In the genomic region with DNA sequence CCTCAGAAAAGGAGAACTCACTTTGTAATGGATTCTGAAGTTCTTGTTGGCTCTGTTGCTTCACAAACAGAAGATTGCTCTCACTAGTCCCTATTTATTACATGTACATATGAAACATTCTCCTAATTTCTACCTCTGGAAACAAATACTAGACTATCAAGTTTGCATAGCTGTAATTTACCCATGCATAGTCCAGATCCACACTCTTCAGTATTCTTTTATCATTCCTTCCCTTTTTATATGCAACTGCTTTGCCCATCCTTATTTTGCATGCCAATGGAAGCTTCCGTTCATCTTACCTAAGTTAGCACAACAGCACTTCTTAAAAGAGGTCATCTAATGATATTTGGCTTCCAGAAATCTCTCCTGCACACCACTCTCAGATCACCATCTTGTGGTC, we compare ENCODE assay signal across 28 mouse cellular contexts. TPM values are rescaled to one million over a fixed set of nuclear protein-coding genes. Genes with fewer than 3 reads are reported as not detected.
"Had no signal": no experiment of that assay in that cellular context is flagged by ENCODE, and none has a peak within 500 bp of the region (broad histone marks: within the 10 kb centered on the region; RNA-seq: fewer than 3 reads in every experiment).

No protein-coding gene starts in this region.

- H3K4me3 ChIP-seq: embryonic facial prominence, embryonic 10.5 days; embryonic facial prominence, embryonic 12.5 days; embryonic facial prominence, embryonic 13.5 days; embryonic facial prominence, embryonic 15.5 days; erythroblast, embryonic 14.5 days; forebrain, embryonic 10.5 days; forebrain, embryonic 12.5 days; forebrain, embryonic 13.5 days; forebrain, embryonic 15.5 days; gastrocnemius, adult 2 months; heart, adult 2 months had no signal

- ATAC-seq: forebrain, embryonic 13.5 days; forebrain, embryonic 14.5 days; forebrain, embryonic 15.5 days; forebrain, embryonic 16.5 days; forebrain, postnatal 0 days had no signal

- H3K9ac ChIP-seq: embryonic facial prominence, embryonic 12.5 days; embryonic facial prominence, embryonic 13.5 days; embryonic facial prominence, embryonic 15.5 days; forebrain, embryonic 12.5 days; forebrain, embryonic 13.5 days; forebrain, embryonic 15.5 days; forebrain, postnatal 0 days had no signal

- DNase-seq: cerebellum, adult 9-11 months; cerebellum, postnatal 10 days; cerebellum, postnatal 14 days; cerebellum, postnatal 25 days; cerebellum, postnatal 36 days; embryo, embryonic 11 days; forebrain, postnatal 0 days; gastrocnemius, adult 2 months; gastrocnemius, postnatal 10 days; gastrocnemius, postnatal 14 days; gastrocnemius, postnatal 25 days; gastrocnemius, postnatal 36 days; heart, adult 11 months; heart, adult 18-20 months; heart, adult 2 months had no signal

- H3K4me1 ChIP-seq: embryonic facial prominence, embryonic 10.5 days; embryonic facial prominence, embryonic 12.5 days; embryonic facial prominence, embryonic 13.5 days; embryonic facial prominence, embryonic 15.5 days; forebrain, embryonic 10.5 days; forebrain, embryonic 12.5 days; forebrain, embryonic 13.5 days; forebrain, embryonic 15.5 days had no signal

- H3K36me3 ChIP-seq: embryonic facial prominence, embryonic 10.5 days; embryonic facial prominence, embryonic 12.5 days; embryonic facial prominence, embryonic 13.5 days; embryonic facial prominence, embryonic 15.5 days; forebrain, embryonic 10.5 days; forebrain, embryonic 12.5 days; forebrain, embryonic 15.5 days had no signal

- H3K27ac ChIP-seq: embryonic facial prominence, embryonic 10.5 days; embryonic facial prominence, embryonic 12.5 days; embryonic facial prominence, embryonic 13.5 days; embryonic facial prominence, embryonic 15.5 days; forebrain, embryonic 10.5 days; forebrain, embryonic 12.5 days; forebrain, embryonic 13.5 days; forebrain, embryonic 15.5 days; gastrocnemius, adult 2 months; heart, adult 2 months had no signal

- H3K27me3 ChIP-seq: embryonic facial prominence, embryonic 12.5 days; embryonic facial prominence, embryonic 13.5 days; embryonic facial prominence, embryonic 15.5 days; forebrain, embryonic 12.5 days; forebrain, embryonic 13.5 days; forebrain, embryonic 15.5 days had no signal

- H3K9me3 ChIP-seq: embryonic facial prominence, embryonic 10.5 days; embryonic facial prominence, embryonic 12.5 days; embryonic facial prominence, embryonic 13.5 days; embryonic facial prominence, embryonic 15.5 days; forebrain, embryonic 10.5 days; forebrain, embryonic 12.5 days; forebrain, embryonic 13.5 days; forebrain, embryonic 15.5 days had no signal

RNA-seq across cellular contexts. Expression of a gene that starts 21.3 kb away (rescaled TPM):
- total RNA-seq: common myeloid progenitor, adult 5-6 weeks; granulocyte monocyte progenitor cell, adult 5-6 weeks; heart, adult 2 months had no signal
- polyA plus RNA-seq: erythroblast, embryonic 14.5 days; heart, adult 2 months had no signal
